Mouse (Mus musculus) mouse embryonic stem cell (cell line): ENCODE measurements around the gene Zfp94.

Source experiments
- in situ Hi-C, 2 experiments: fragments of 300-500 bp; cut with MboI; formaldehyde crosslinking; loops; 1 replicate in 1 of 2; 3 replicates in 1 of 2; pipeline ENCODE4 v1.14.3; 2019 to 2020; ENCODE audit warnings: low sequenced_read_pairs in 2 of 2, low pct_unique_long_range_greater_than_20kb in 1 of 2, mixed read lengths in 1 of 2; ENCODE audit not compliant: unreplicated experiment in 1 of 2

The Zfp94 gene

DNA sequence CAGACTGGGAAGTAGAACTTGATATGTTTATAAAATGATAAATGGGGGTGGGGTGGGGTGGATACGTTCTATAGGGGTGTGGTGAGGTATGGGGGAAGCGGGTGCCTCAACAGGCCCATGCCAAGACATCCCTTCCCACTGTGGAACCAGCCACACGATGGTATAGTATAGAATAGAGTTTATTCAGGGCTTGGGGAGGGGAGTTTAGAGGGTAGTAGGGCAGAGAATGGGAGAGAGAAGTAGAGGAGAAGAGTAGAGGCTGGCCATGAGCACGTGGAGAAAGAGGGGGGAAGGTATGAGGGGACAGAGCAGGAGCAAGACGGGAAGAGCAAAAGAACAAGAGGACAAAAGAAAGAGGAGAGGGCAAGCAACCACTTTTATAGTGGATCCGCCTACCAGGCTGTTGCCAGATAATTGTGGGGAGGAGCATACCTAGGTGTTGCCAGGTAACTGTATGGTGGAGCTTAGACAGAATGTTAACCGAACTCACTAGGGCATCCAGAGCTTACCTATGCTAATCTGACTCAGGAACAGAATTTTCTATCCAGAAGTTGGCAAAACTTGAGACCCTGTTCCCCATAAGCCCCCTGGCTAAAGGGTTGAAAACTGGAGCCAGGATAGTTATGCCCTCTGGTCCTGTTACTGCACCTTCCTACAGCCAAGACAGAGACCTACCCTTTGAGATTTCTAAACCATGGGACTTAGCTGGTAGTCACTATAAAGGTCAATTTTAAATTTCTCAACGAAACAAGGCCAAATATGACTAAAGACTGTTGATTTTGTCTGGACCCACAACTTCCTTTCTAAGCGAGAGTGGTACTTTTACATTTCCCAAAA is 62.5 kb downstream of the Zfp94 start:
- in situ Hi-C loops = no loop called here
